Mouse (Mus musculus) limb, embryonic 12.5 days (tissue): ENCODE measurements around the gene Zfp462. TPM values are rescaled to one million over a fixed set of nuclear protein-coding genes. Genes with fewer than 3 reads are reported as not detected.
A peak's percentile ranks its signal among the peaks of the same experiment; 100 is the strongest.

Source experiments
- ATAC-seq: fragments of 200-750 bp; cut with Nextera tagmentation; 2 replicates; pipeline ENCODE4 v1.8.0; 2017; ENCODE audit warnings: low read depth, moderate TSS enrichment; ENCODE audit not compliant: insufficient number of reproducible peaks, insufficient read depth, low FRiP score, low TSS enrichment
- H3K27ac ChIP-seq: fragments of 300-500 bp; sonication (generic); 2 replicates; pipeline ENCODE4 v1.5.1; 2016; ENCODE audit warnings: mild to moderate bottlenecking, moderate library complexity
- H3K27me3 ChIP-seq: fragments of 300-500 bp; sonication (generic); 2 replicates; pipeline ENCODE4 v1.6.1; 2016; ENCODE audit warnings: mild to moderate bottlenecking, moderate library complexity
- H3K36me3 ChIP-seq: fragments of 300-500 bp; sonication (generic); 2 replicates; pipeline ENCODE4 v1.6.1; 2016; ENCODE audit warnings: mild to moderate bottlenecking, moderate library complexity
- H3K4me1 ChIP-seq: fragments of 300-500 bp; sonication (generic); replicated peaks from 2 replicates; pipeline ENCODE4 v1.6.1; 2016
- H3K4me2 ChIP-seq: fragments of 300-500 bp; sonication (generic); 2 replicates; pipeline ENCODE4 v1.6.1; 2016; ENCODE audit warnings: mild to moderate bottlenecking, moderate library complexity
- H3K4me3 ChIP-seq: fragments of 300-500 bp; sonication (generic); replicated peaks from 2 replicates; pipeline ENCODE4 v1.5.1; 2016; ENCODE audit warnings: mild to moderate bottlenecking
- H3K9ac ChIP-seq: fragments of 300-500 bp; sonication (generic); replicated peaks from 2 replicates; pipeline ENCODE4 v1.6.1; 2016; ENCODE audit warnings: mild to moderate bottlenecking, moderate library complexity
- H3K9me3 ChIP-seq: fragments of 300-500 bp; sonication (generic); 2 replicates; pipeline ENCODE4 v1.6.1; 2016; ENCODE audit warnings: mild to moderate bottlenecking, moderate library complexity
- WGBS: fragments of 180-500 bp; shearing (Covaris S2); methylation state at CpG from one replicate; pipeline ENCODE4 v1.1.7; 2016; 5-methylcytosine and 5-hydroxymethylcytosine counted together
- polyA plus RNA-seq: library from polyadenylated mRNA; unstranded; fragments of >200 nt; fragmentation: Nextera tagmentation; extraction: Ambion mirVana; gene quantifications from 2 replicates; pipeline ENCODE4 v1.2.1, GENCODE M21; 2016

Zfp462 gene
- polyA plus RNA-seq, 1 experiment from 2014 or later = 8.4 TPM

- Histone ChIP-seq H3K27me3 (no peaks in the 10 kb centered on the region), H3K27ac (no peak overlapping the region), H3K4me2 (no peak overlapping the region), H3K9ac (no peak overlapping the region), H3K36me3 (peaks cover 100% of the 10 kb centered on the region), H3K4me3 (no peak overlapping the region), H3K4me1 (no peaks in the 10 kb centered on the region), H3K9me3 (no peaks in the 10 kb centered on the region)
- no peak for ATAC-seq
- WGBS = 89% methylated on average over 13 of the region's 13 CpGs
Measured at GRCm38 (mm10) chr4:55014731-55015463, 70.0 kb downstream of the Zfp462 start.

GRCm38 (mm10) chr4:55015517-55015916 lies 70.7 kb downstream of the Zfp462 start:
- H3K36me3 ChIP-seq = peaks cover 100% of the 10 kb centered on the region
- no peaks in the 10 kb centered on the region for H3K4me1 ChIP-seq
- H3K4me2 ChIP-seq = no peak overlapping the region
- WGBS = 97% methylated on average over 2 of the region's 2 CpGs
- no peaks in the 10 kb centered on the region for H3K9me3 ChIP-seq
- H3K27me3 ChIP-seq = no peaks in the 10 kb centered on the region
- ATAC-seq = no peak
- no peak overlapping the region for H3K4me3 ChIP-seq
- no peak overlapping the region for H3K27ac ChIP-seq
- H3K9ac ChIP-seq = no peak overlapping the region

GRCm38 (mm10) chr4:55026109-55026646 lies 81.3 kb downstream of the Zfp462 start:
- Histone ChIP-seq H3K4me1 (peaks cover 28% of the 10 kb centered on the region), H3K27me3 (no peaks in the 10 kb centered on the region), H3K4me2 (no peak overlapping the region), H3K9ac (no peak overlapping the region), H3K4me3 (no peak overlapping the region), H3K27ac (peak overlapping the region; percentile 69), H3K9me3 (no peaks in the 10 kb centered on the region), H3K36me3 (peaks cover 51% of the 10 kb centered on the region)
- 42% methylated on average over 10 of the region's 10 CpGs for WGBS
- ATAC-seq = peak; percentile 60; the same call in 1 of the 2 replicates

- Histone ChIP-seq H3K36me3 (peaks cover 37% of the 10 kb centered on the region), H3K9ac (no peak overlapping the region), H3K4me1 (peaks cover 23% of the 10 kb centered on the region), H3K27me3 (no peaks in the 10 kb centered on the region), H3K4me3 (no peak overlapping the region), H3K27ac (no peak overlapping the region), H3K9me3 (no peaks in the 10 kb centered on the region), H3K4me2 (no peak overlapping the region)
- 84% methylated on average over 5 of the region's 5 CpGs for WGBS
- no peak for ATAC-seq
Measured at GRCm38 (mm10) chr4:55030401-55030800, 85.6 kb downstream of the Zfp462 start.

GRCm38 (mm10) chr4:55032317-55032930 lies 87.6 kb downstream of the Zfp462 start:
- Histone ChIP-seq H3K27ac (no peak overlapping the region), H3K9me3 (no peaks in the 10 kb centered on the region), H3K4me3 (no peak overlapping the region), H3K4me1 (peaks cover 11% of the 10 kb centered on the region), H3K36me3 (peaks cover 55% of the 10 kb centered on the region), H3K9ac (no peak overlapping the region), H3K27me3 (no peaks in the 10 kb centered on the region), H3K4me2 (no peak overlapping the region)
- no peak for ATAC-seq
- WGBS = 82% methylated on average over 8 of the region's 8 CpGs

- no peak overlapping the region for H3K27ac ChIP-seq
- H3K9me3 ChIP-seq = no peaks in the 10 kb centered on the region
- H3K9ac ChIP-seq = no peak overlapping the region
- H3K4me3 ChIP-seq = no peak overlapping the region
- H3K4me1 ChIP-seq = peaks cover 19% of the 10 kb centered on the region
- no peak overlapping the region for H3K4me2 ChIP-seq
- no peak for ATAC-seq
- peaks cover 48% of the 10 kb centered on the region for H3K36me3 ChIP-seq
- no peaks in the 10 kb centered on the region for H3K27me3 ChIP-seq
- WGBS = 89% methylated on average over 6 of the region's 6 CpGs
Measured at GRCm38 (mm10) chr4:55033452-55033851, 88.6 kb downstream of the Zfp462 start.

GRCm38 (mm10) chr4:55038139-55038538 lies 93.3 kb downstream of the Zfp462 start:
- 19% methylated on average over 6 of the region's 6 CpGs for WGBS
- no peaks in the 10 kb centered on the region for H3K9me3 ChIP-seq
- no peak overlapping the region for H3K9ac ChIP-seq
- H3K4me3 ChIP-seq = no peak overlapping the region
- peak overlapping the region; percentile 20 for H3K27ac ChIP-seq
- H3K4me1 ChIP-seq = peaks cover 14% of the 10 kb centered on the region
- ATAC-seq = peak; percentile 37; the same call in 1 of the 2 replicates
- H3K36me3 ChIP-seq = peaks cover 71% of the 10 kb centered on the region
- no peaks in the 10 kb centered on the region for H3K27me3 ChIP-seq
- no peak overlapping the region for H3K4me2 ChIP-seq

GRCm38 (mm10) chr4:55040258-55040964 lies 95.6 kb downstream of the Zfp462 start:
- H3K27ac ChIP-seq = no peak overlapping the region
- H3K36me3 ChIP-seq = peaks cover 76% of the 10 kb centered on the region
- no peak overlapping the region for H3K4me2 ChIP-seq
- no peak overlapping the region for H3K9ac ChIP-seq
- peaks cover 14% of the 10 kb centered on the region for H3K4me1 ChIP-seq
- ATAC-seq = no peak
- no peaks in the 10 kb centered on the region for H3K27me3 ChIP-seq
- 84% methylated on average over 8 of the region's 8 CpGs for WGBS
- no peak overlapping the region for H3K4me3 ChIP-seq
- no peaks in the 10 kb centered on the region for H3K9me3 ChIP-seq

- H3K27me3 ChIP-seq = no peaks in the 10 kb centered on the region
- no peak overlapping the region for H3K4me2 ChIP-seq
- H3K4me1 ChIP-seq = peaks cover 14% of the 10 kb centered on the region
- H3K36me3 ChIP-seq = peaks cover 69% of the 10 kb centered on the region
- H3K4me3 ChIP-seq = no peak overlapping the region
- 0 out of 2 replicates have a peak overlapping the region, but pooled peaks have one; percentile 26 for H3K27ac ChIP-seq
- no peak for ATAC-seq
- no peaks in the 10 kb centered on the region for H3K9me3 ChIP-seq
- no peak overlapping the region for H3K9ac ChIP-seq
- 90% methylated on average over 6 of the region's 6 CpGs for WGBS
Measured at GRCm38 (mm10) chr4:55041106-55041730, 96.4 kb downstream of the Zfp462 start.

- Histone ChIP-seq H3K4me3 (no peak overlapping the region), H3K4me2 (no peak overlapping the region), H3K27me3 (no peaks in the 10 kb centered on the region), H3K9ac (no peak overlapping the region), H3K36me3 (peaks cover 62% of the 10 kb centered on the region), H3K9me3 (no peaks in the 10 kb centered on the region), H3K4me1 (peaks cover 13% of the 10 kb centered on the region), H3K27ac (no peak overlapping the region)
- 83% methylated on average over 4 of the region's 4 CpGs for WGBS
- no peak for ATAC-seq
Measured at GRCm38 (mm10) chr4:55042573-55042972, 97.7 kb downstream of the Zfp462 start.

- Histone ChIP-seq H3K36me3 (peaks cover 69% of the 10 kb centered on the region), H3K27me3 (no peaks in the 10 kb centered on the region), H3K4me3 (no peak overlapping the region), H3K4me1 (0 out of 2 replicates have a peak, but pooled peaks cover 3% of the 10 kb centered on the region), H3K9ac (no peak overlapping the region), H3K27ac (no peak overlapping the region), H3K9me3 (no peaks in the 10 kb centered on the region), H3K4me2 (no peak overlapping the region)
- no peak for ATAC-seq
- 80% methylated on average over 7 of the region's 7 CpGs for WGBS
Measured at GRCm38 (mm10) chr4:55047266-55047665, 102.4 kb downstream of the Zfp462 start.
